Mouse (Mus musculus) adrenal gland, adult (tissue): ENCODE data around the gene Med23.

Experiments used
- DNase-seq, 2 experiments: peaks; one replicate each; pipeline ENCODE4 v3.0.0; 2022 to 2023; ENCODE audit warnings: low spot score in 1 of 2; ENCODE audit not compliant: inconsistent age in 2 of 2

Gene Med23

DNA sequence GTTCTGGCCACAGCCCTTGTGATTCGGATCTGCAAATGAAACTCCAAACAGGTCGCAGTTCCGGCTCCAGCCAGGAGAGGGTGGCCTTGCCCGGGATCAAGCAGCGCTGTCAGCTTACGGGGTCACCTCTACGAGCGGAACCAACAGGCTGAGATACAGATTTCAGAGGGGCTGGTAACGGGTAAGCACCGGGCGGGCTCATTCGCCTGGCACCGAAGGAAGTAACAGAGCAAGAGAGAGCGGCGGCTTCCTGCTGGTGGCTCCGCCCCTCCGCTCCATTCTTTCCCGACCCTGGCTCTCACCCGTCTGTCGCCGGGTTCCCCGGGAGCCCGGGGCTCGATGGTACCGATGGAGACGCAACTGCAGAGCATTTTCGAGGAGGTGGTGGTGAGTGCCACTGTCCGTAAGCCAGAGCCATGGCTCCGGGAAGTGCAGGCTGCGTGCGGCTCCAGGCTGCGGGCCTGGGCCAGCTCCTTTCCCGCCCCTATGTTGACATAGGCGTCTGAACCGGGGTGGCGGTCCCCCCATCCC is at the start of gene Med23:
Gene Med23 (plus strand): TSS at position 227 of the 531 bp plus-strand sequence.
- peak; percentile 97 to 100 for DNase-seq

DNA sequence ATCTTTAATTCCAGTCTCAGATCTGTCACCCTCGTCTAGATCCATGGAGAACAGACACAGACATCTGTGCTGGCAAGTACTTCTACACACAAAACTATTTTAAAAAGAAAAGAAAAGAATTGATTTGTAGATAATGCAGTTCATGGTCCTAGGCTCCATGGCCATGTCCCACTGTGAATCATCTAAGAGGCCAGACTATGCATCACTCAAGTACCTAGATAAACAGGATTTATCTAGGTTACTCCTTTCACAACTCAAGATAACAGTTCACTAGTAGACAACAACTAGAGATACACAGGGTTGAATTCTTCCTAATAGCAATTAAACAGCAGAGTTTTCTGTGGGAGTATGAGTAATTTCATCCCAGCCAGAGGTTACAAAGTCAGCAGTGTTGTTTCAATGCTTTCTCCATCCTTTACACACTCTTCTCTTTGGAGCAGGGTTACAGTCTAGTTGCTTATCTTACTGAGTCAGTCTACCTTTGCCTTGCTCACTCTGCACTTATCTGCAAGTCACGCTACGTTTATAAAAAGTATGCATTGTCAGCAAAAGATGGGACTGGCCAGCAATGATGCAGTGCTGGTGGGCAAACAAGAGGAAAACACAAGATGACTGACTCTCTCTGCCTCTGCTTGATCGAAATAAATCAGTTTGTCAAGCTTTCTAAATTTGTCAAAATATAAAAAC is 47.7 kb upstream of the Med23 start:
- peak in 1 of 2 experiments; percentile 27 for DNase-seq

DNA sequence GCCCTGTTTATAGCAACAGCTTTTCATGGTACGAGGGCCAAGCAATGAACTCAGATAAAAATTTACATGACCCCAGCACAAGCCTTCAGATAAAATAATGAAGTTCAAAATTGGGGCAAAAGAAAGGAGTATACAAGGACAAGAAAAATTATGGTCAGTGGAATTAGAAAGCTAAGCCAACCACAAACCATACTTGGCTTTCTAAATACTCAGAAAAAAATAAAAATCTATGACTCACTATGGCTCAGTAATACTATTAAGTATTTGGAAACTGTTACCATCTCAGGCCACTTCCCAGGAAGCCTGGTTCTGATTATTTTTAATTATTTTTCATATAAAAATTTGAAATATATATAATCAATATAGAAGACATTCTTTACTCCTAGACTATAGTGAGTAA is 46.9 kb upstream of the Med23 start:
- DNase-seq: no peak

DNA sequence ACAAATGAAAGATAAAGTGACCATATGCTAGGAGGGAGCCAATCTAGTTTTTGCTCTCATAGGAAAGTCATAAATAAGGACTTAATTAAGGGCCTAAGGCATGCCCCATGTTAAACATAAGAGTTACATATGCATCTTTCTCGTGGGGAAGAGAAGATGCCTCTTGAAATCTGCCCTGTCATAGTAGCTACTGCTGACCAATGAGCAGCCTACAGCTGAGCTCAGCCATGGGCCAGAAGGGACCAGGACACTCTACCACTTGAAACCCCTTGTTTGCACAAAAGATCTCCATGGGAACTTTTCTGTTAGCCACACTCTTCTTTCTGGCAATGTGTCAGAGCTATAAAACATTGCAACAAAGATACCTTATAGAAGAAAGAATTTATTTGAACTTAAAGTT is 46.5 kb upstream of the Med23 start:
- no peak for DNase-seq

DNA sequence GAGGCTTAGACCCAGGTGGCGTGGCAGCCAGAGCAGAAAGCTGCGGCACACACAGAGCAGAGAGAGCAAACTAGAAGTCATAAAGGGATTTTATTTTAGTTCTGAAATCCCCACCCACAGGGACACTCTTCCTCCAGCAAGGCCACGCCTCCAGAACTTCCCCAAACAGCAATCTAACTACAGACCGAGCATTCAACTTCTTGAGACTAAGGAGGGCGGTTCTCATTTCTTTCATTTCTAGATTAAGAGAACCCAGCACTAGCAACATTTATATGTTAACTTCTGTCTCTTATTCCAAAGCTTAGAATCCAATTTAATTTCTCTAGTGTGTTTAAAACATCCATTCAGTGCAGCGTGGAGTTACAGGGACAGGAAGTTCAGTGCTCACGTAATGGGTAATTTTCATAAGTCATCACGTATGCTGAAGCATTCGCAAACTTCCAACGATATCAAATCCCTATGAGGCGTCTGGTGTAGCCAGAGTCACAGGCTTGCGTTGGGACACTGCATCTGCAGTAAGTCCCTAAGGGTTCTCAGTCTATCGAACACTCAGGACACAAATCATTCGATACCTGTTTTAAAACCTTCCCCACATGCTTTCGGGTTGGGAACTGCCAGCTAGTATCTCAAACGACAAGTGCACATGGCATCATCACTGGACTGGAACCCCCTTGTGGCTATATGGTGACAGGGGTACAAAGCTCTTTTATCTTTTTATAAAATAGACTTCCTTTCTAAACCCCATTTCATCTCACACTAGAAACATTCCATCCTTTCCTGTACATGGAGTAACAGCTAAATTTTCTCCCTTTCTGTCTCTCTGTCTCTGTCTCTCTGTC is 45.9 kb upstream of the Med23 start:
- no peak for DNase-seq

DNA sequence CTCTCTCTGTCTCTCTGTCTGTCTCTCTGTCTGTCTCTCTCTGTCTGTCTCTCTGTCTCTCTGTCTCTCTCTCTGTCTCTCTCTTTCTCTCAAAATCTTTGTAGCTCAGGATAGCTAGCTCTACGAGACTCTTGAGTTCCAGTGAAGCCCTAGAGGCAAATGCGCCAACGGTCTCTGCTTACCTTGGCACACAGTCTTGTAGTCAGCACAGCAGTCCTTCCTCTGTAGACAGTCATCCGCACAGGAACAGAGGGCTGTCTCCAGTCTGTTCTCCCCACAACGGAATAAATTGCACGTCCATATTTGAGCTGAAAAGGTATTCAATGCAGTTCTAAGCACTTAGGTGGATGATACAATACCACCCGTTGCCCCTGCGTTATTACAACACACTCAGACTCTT is 45.2 kb upstream of the Med23 start:
- no peak for DNase-seq

DNA sequence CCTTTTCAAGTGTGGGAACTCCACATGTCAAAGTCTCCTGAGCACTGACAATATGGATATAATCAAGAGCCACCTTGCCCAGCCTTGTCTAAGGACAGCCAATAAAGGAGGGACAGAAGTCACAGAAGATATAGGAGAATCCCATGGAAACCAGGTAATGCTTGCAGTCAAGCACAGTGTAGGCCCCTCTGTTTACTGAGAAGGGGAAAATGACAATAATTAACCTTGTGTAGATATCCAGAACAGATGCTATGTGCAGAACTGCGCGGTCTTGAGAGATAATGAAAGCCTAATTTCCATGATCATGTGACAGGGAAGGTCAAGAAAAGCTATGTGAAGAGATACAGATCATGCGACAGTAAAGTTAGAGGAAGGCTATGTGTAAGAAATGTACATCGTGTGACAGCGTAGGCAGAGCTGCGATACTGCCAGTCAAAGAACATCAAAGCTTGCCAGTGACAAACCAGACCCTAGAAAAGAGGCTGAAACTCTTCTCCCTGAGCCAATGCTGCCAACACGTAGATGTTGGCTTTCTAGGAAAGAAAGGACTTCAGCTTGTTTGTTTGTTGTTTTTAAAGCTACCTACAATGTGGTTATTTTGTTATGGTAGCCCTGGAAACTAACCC is 44.2 kb upstream of the Med23 start:
- no peak for DNase-seq

DNA sequence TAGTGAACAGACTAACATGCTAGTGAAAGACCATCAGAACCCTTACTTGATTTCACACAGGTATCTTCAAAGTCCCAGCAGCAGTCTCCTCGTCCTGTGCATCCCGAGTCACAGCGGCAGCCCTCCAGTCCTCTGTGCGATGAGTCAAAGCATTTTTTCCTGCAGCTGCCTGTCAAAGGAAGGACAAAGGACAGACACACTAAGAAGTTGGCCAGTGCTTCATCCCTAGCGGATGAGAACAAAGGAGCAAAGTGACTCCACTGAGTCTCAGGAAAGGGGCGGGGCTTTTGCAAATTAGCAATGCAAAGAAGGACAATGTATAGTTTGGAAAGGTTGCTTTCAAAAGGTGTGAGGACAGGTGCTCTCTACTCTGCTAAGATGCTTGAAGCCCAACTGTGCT is 43.7 kb upstream of the Med23 start:
- peak in 1 of 2 experiments; percentile 34 for DNase-seq

DNA sequence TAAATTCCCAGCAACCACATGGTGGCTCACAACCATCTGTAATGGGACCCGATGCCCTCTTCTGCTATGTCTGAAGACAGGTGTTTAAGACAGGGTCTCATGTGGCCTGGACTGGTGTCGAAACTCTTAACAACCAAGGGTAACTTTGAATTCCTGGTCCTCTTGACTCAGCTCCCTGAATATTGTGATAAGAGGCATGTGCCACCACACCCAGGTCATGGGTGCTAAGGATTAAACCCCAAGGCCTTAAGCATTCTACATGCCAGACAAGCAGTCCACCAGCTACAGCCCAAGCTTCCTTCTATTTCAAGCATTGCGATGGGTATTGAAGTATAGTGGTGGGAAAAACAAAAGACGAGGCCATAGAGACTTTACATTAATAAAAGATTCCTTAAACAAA is 41.6 kb upstream of the Med23 start:
- DNase-seq: no peak

DNA sequence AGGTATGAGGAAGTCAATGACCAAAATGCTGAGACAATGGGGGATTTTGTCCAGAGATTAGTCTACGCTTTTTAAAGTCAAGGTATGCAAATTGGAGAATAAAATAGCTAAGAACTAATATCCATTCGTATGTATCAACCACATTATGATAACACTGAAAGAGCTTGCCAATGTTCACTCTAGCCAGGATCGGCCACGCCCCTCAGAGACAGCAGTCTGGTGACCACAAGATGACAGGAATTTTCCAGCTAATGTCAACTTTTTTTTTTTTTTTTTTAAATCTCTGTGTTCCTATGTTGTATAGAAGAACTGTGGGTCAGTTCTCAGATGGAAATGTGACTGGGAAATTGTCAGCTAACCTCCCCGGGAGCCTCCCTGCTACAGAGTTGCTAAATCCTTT is 39.3 kb upstream of the Med23 start:
- no peak for DNase-seq

DNA sequence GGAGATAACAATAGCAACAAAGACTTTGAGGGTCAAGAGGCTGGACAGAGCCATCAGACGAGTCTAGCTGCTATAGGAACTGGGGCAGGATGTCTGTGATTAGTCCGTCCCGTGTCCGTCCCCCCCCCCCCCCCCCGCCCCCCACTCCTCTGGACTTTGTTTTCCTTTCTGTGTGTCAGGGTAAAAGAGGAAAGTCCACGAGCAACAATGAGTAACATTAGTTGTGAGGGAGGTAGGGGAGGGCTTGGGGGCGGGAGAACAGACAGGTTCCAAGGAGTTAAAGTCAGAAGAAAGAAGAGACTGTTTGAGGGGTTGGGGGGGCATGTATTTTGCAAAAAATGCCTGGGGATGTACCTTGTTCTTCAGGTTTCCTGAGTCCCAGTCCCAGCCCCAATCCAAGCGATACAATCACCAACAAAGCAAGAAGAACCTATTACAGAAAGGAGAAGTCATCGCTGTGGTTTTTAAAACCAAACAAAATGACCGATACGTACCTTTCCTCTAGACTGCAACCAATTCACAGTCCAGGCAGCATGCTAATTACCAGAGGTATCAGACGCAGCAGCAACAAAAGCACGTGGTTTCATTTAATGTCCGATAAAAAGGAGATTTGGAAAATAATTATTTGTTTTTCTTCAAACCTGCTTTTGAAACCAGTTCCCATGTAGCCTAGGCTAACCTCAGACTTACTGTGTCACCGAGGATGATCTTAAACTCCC is 38.2 kb upstream of the Med23 start:
- DNase-seq: no peak

DNA sequence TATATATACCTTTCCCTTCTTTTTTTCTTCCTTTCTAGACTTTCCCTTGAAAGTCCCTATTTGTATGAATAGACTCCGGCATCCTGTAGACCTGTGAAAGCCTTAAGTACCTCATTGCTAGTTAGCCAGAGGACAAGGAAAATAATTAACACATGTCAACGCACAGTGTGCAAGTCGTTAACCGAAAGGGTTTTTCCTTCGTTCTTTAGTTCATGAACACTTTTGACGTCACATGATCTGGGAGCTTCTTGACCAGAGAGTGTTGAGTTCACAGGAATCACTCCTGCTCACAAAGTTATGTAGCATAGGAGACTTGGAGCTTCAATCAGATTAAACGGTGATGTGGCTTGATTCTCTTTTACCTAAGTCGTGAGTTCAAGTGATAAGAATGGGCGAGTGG is 37.5 kb upstream of the Med23 start:
- no peak for DNase-seq

DNA sequence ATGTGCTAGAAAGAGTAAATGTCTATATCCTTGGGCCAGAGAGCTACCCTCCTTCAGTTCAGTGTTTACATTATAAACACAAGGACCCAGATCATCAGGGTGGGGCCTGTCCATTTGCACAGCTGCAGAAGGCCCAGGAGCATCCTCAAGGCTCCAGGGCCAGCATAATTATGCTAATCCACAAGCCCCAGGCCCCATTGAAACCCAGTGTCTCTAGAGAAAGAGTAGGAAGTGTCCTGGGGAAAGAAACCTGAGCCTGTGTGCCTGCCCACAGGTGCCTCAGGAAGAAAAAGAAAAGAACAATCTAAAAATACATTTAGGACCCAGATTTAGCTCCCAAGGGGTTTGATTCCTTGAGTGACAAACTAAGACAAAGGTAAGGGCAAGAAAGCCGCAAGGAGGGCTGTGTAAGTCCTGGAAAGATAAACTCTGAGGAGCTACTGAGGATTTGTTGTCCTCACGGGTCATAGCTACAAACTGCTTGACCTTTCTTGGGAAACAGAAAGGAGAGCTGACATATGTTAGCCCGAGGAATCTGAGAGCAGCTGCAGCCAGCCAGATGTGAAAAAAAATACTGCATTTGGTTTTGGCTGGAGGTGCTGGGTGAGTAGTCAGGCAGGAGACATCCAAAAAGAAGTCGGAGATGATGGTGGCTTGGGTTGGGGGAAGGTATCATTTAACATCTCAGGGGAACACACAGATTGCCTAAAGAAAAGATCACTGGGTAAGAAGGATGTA is 35.0 kb upstream of the Med23 start:
- no peak for DNase-seq

DNA sequence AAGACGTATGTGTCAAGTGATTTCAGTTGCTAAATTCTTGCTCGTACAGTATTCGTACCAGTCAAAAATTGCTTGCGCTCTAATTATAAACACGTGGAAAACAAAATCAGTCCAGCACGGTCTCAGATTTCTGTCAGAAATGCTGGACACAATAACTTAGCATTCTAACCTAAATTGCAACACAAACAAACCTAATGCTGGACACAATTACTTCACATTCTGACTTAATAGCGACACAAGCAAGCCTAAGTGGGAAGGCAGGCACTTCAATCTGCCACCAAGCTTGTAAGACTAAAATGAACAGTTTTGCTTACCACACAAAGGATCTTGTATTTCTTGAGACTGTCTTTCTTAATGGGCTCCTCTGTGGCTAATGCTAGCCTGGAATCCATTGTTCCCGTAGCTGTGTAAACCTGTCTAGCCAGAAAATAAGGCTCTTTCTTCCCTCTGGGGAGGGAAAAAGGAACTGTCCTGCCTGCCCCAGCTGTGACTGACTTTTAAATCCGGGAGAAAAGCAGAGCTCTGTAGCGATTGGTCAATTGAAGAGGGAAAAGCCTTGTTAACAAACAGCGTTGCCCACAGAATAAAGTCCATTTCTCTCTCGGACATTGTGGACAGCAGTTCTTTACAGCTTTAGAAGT is 34.0 kb upstream of the Med23 start:
- peak in 1 of 2 experiments; percentile 42 for DNase-seq

DNA sequence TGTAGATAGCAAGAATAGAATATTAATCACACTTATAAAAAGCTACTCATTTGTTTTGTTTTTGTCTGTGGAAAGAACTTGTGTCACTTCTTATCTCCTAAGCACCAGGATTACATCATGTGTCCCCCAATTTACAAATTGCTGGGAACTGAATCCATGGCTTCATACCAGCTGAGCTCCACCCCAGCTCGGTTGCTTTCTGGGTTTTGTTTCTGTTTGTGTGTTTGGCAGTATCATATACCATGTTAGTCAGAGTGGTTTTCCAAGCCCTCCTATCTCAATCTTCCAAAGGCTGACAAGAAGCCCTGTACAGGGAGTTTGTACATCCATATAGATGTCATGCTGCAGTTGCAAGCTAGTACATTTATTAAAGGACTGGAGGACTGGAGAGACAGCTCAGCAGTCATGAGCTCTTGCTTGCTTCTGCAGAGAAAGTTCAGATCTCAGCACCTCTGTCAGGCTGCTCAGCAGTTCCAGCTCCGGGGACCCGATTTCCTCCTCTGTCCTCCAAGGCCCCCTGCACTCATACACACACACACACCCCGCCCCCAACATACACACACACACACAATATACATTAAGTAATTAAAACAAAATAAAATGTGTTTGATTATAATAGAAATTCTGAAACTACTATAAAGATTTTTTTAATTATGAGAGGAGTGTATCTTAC is 33.3 kb upstream of the Med23 start:
- peak in 1 of 2 experiments; percentile 31 for DNase-seq

DNA sequence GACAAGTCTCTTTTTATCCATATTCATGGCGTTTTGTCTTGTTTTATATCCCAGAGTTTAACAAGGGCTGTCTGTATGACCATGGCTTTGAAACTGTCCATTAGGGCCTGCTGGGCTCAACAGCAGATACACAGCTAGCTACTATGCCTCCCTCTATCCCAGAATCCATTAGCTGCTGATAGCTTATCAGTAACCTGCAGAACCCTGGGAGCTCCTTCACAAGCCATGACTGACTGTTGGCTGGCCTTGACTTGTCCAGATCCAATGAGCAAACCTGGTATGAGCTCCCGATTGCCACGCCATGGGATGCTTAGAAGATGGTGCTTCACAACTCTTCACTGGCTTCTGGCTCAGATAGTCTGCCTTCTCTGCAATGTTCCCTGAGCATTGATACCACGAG is 29.0 kb upstream of the Med23 start:
- no peak for DNase-seq

DNA sequence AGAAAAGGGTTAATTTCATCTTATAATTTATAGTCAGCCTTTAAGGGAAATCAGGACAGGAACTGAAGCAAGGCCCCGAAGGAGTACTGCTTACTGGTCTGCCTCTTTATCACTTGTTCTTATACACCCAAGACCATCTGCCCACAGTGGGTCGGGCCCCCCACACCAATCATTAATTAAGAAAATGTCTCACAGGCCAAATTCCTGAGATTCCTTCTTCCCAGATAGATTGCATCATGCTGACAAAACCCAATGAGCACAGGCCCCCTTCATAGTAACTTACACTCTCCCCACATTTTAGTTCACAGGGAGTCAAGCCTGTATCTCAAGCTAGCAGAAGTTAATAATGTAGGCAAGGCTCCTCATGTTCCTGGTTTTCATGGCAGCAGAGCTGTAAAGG is 27.8 kb upstream of the Med23 start:
- no peak for DNase-seq

DNA sequence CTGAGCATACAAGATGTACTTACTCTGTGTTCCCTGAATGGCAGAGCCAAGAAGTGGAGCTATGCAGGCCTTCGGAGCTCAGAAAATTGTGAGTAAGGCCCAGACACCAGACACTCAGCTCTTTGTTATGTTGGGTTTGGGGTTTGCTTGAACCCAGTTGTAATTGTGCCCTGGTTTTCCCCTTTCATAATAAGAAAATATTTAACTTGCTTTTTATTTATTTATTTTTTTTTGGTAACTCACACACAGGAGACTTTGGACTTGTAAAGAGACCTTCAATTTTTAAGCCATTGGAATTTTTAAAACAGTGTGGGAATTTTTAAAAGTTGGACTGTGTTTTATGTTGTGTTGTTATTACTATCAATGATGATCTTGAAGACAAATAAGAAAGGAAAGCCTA is 27.1 kb upstream of the Med23 start, which contains the start of gene Enpp3:
Gene Enpp3 (minus strand): TSS at position 148 of the 400 bp plus-strand sequence.
- DNase-seq: no peak

DNA sequence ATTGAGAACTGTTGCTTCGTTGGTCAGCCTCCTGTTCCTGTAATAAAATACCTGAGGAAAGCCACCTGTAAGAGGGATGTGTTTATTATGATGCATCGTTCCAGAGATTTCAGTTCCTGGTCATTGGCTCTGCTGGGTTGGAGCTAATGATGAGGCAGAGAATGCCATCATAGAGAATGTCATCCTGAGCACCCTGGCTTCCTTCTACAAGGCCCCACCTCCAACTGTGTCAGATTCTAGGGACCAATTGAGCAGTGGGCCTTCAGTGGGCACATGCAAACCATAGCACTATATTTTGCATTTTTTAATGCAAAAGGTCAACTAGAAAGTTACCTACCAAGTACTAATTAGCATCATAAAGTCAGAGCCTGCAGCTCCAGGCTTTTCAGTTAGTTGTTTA is 6.6 kb upstream of the Med23 start:
- DNase-seq: no peak
